Mouse (Mus musculus) liver, postnatal 0 days (tissue): ENCODE measurements around the gene Adap1. TPM values are rescaled to one million over a fixed set of nuclear protein-coding genes. Genes with fewer than 3 reads are reported as not detected.

Experiments used
- ATAC-seq: fragments of 200-750 bp; cut with Nextera tagmentation; 2 replicates; pipeline ENCODE4 v1.8.0; 2017; ENCODE audit warnings: mild to moderate bottlenecking, moderate library complexity
- DNase-seq: peaks from one replicate; pipeline ENCODE4 v3.0.0-alpha.2; 2016
- H3K27ac ChIP-seq: fragments of 300-500 bp; sonication (generic); 2 replicates; pipeline ENCODE4 v1.5.1; 2014; ENCODE audit warnings: antibody characterized with exemption, moderate library complexity, mild to moderate bottlenecking, low read depth
- H3K27me3 ChIP-seq: fragments of 300-500 bp; sonication (generic); 2 replicates; pipeline ENCODE4 v1.6.1; 2014; ENCODE audit warnings: low read length, control low read depth, mixed read lengths; ENCODE audit not compliant: insufficient read depth
- H3K36me3 ChIP-seq: fragments of 300-500 bp; sonication (generic); replicated peaks from 2 replicates; pipeline ENCODE4 v1.6.1; 2014; ENCODE audit warnings: mild to moderate bottlenecking, control low read depth, low read length, moderate library complexity, mixed read lengths; ENCODE audit not compliant: insufficient read depth
- H3K4me1 ChIP-seq: fragments of 300-500 bp; sonication (generic); 2 replicates; pipeline ENCODE4 v1.6.1; 2014; ENCODE audit warnings: antibody characterized with exemption, mild to moderate bottlenecking, control low read depth; ENCODE audit not compliant: insufficient read depth
- H3K4me2 ChIP-seq: fragments of 300-500 bp; sonication (generic); 2 replicates; pipeline ENCODE4 v1.6.1; 2014; ENCODE audit warnings: low read depth, mild to moderate bottlenecking, low read length, moderate library complexity, mixed read lengths
- H3K4me3 ChIP-seq: fragments of 300-500 bp; sonication (generic); 2 replicates; pipeline ENCODE4 v1.5.1; 2014; ENCODE audit warnings: low read depth, low read length
- H3K9ac ChIP-seq: fragments of 300-500 bp; sonication (generic); replicated peaks from 2 replicates; pipeline ENCODE4 v1.6.1; 2014; ENCODE audit warnings: mild to moderate bottlenecking, moderate library complexity
- H3K9me3 ChIP-seq: fragments of 300-500 bp; sonication (generic); 2 replicates; pipeline ENCODE4 v1.6.1; 2016; ENCODE audit warnings: mild to moderate bottlenecking, control low read depth, low read length, mixed read lengths
- CTCF ChIP-seq: sonication (generic); IDR thresholded peaks from 2 replicates; pipeline ENCODE4 v1.5.1; 2016; ENCODE audit warnings: antibody characterized with exemption, low read depth
- EP300 ChIP-seq: IDR thresholded peaks from 2 replicates; pipeline ENCODE4 v1.6.1; 2016; ENCODE audit warnings: antibody characterized with exemption, low read depth, mild to moderate bottlenecking
- WGBS: fragments of 180-500 bp; shearing (Covaris S2); extraction: QIAGEN DNeasy Blood & Tissue Kit; methylation state at CpG from one replicate; pipeline ENCODE4 v1.1.7; 2014; ENCODE audit not compliant: insufficient replicate concordance; 5-methylcytosine and 5-hydroxymethylcytosine counted together
- polyA plus RNA-seq: library from polyadenylated mRNA; unstranded; fragments of >200 nt; fragmentation: Nextera tagmentation; extraction: Ambion mirVana; gene quantifications from 2 replicates; pipeline ENCODE4 v1.2.1, GENCODE M21; 2015

Adap1 gene
- polyA plus RNA-seq, 1 experiment from 2014 or later: 3.7 TPM

- Histone ChIP-seq H3K9ac (no peak overlapping the region), H3K27ac (0 out of 2 replicates have a peak overlapping the region, but pooled peaks have one; percentile 13), H3K4me2 (peak overlapping the region; percentile 89), H3K36me3 (no peaks in the 10 kb centered on the region), H3K27me3 (no peaks in the 10 kb centered on the region; the same call in 1 of the 2 replicates), H3K4me3 (peak overlapping the region; percentile 62; the same call in 1 of the 2 replicates), H3K9me3 (no peaks in the 10 kb centered on the region), H3K4me1 (peaks cover 12% of the 10 kb centered on the region; the same call in 1 of the 2 replicates)
- no peak for ATAC-seq
- no peak for TF ChIP-seq CTCF
- TF ChIP-seq EP300: no peak
- 73% methylated on average over 9 of the region's 9 CpGs for WGBS
- DNase-seq: no peak
Measured at GRCm38 (mm10) chr5:139323260-139323924, 2.0 kb downstream of the Adap1 start.

GRCm38 (mm10) chr5:139321331-139321730 lies 4.1 kb downstream of the Adap1 start:
- Histone ChIP-seq H3K4me3 (no peak overlapping the region), H3K36me3 (no peaks in the 10 kb centered on the region), H3K27ac (no peak overlapping the region), H3K4me2 (no peak overlapping the region), H3K4me1 (peaks cover 14% of the 10 kb centered on the region), H3K9me3 (no peaks in the 10 kb centered on the region), H3K9ac (no peak overlapping the region), H3K27me3 (no peaks in the 10 kb centered on the region; the same call in 1 of the 2 replicates)
- WGBS: 79% methylated on average over 6 of the region's 6 CpGs
- ATAC-seq (no peak), DNase-seq (no peak)
- TF ChIP-seq CTCF (no peak), EP300 (no peak)

GRCm38 (mm10) chr5:139320424-139320823 lies 5.0 kb downstream of the Adap1 start:
- H3K27me3 ChIP-seq: no peaks in the 10 kb centered on the region; the same call in 1 of the 2 replicates
- H3K4me3 ChIP-seq: no peak overlapping the region
- H3K9me3 ChIP-seq: no peaks in the 10 kb centered on the region
- 63% methylated on average over 7 of the region's 7 CpGs for WGBS
- no peaks in the 10 kb centered on the region for H3K36me3 ChIP-seq
- no peak for DNase-seq
- H3K4me1 ChIP-seq: peaks cover 8% of the 10 kb centered on the region
- TF ChIP-seq EP300 (no peak), CTCF (no peak)
- no peak for ATAC-seq
- H3K4me2 ChIP-seq: no peak overlapping the region
- no peak overlapping the region for H3K9ac ChIP-seq
- no peak overlapping the region for H3K27ac ChIP-seq

- Histone ChIP-seq H3K4me2 (no peak overlapping the region), H3K27me3 (no peaks in the 10 kb centered on the region), H3K4me1 (peaks cover 6% of the 10 kb centered on the region; the same call in 1 of the 2 replicates), H3K9ac (no peak overlapping the region), H3K27ac (no peak overlapping the region), H3K4me3 (no peak overlapping the region), H3K9me3 (no peaks in the 10 kb centered on the region), H3K36me3 (no peaks in the 10 kb centered on the region)
- DNase-seq (no peak), ATAC-seq (no peak; the same call in 1 of the 2 replicates)
- TF ChIP-seq EP300 (no peak), CTCF (no peak)
- 67% methylated on average over 21 of the region's 21 CpGs for WGBS
Measured at GRCm38 (mm10) chr5:139317751-139318504, 7.5 kb downstream of the Adap1 start.

GRCm38 (mm10) chr5:139316982-139317675 lies 8.3 kb downstream of the Adap1 start:
- Histone ChIP-seq H3K4me2 (no peak overlapping the region), H3K27me3 (no peaks in the 10 kb centered on the region), H3K27ac (no peak overlapping the region), H3K36me3 (no peaks in the 10 kb centered on the region), H3K9me3 (no peaks in the 10 kb centered on the region), H3K9ac (no peak overlapping the region), H3K4me3 (no peak overlapping the region), H3K4me1 (peaks cover 6% of the 10 kb centered on the region; the same call in 1 of the 2 replicates)
- TF ChIP-seq CTCF (no peak), EP300 (no peak)
- DNase-seq: peak; percentile 62
- WGBS: 61% methylated on average over 6 of the region's 6 CpGs
- ATAC-seq: peak; percentile 88
